Mouse (Mus musculus): ENCODE data around the gene Wfdc1. TPM values are rescaled to one million over a fixed set of nuclear protein-coding genes. Genes with fewer than 3 reads are reported as not detected.

The Wfdc1 gene
- 0.25 TPM in 1 of 2 replicates, not detected in the other for polyA plus RNA-seq (2015; fragmentation: Nextera tagmentation; extraction: Ambion mirVana)

- 14% methylated on average over 14 of the region's 14 CpGs for WGBS
- Histone ChIP-seq H3K4me2 (no peak within 1 kb of the TSS), H3K36me3 (no peaks in the 10 kb centered on the region), H3K4me1 (peaks cover 15% of the 10 kb centered on the region), H3K9ac (no peak within 1 kb of the TSS), H3K4me3 (no peak within 1 kb of the TSS), H3K9me3 (no peaks in the 10 kb centered on the region), H3K27ac (no peak within 1 kb of the TSS), H3K27me3 (peaks cover 17% of the 10 kb centered on the region)
- no peak for ATAC-seq (ENCODE audit: insufficient number of reproducible peaks, insufficient read depth, low FRiP score, low TSS enrichment, low read depth)
Measured at GRCm38 (mm10) chr8:119666219-119666951, at the start of gene Wfdc1. Gene Wfdc1 (plus strand): TSS chr8:119666365.

- no peak for ATAC-seq (ENCODE audit: insufficient number of reproducible peaks, insufficient read depth, low FRiP score, low TSS enrichment, low read depth)
- 88% methylated on average over 4 of the region's 4 CpGs for WGBS
Measured at GRCm38 (mm10) chr8:119616811-119617210, 49.4 kb upstream of the Wfdc1 start.

GRCm38 (mm10) chr8:119617586-119617985, 48.6 kb upstream of the Wfdc1 start:
- no peaks in the 10 kb centered on the region for H3K9me3 ChIP-seq
- 91% methylated on average over 5 of the region's 5 CpGs for WGBS
- 0 out of 2 replicates have a peak, but pooled peaks cover 5% of the 10 kb centered on the region for H3K27me3 ChIP-seq

More at GRCm38 (mm10) chr8:119616811-119617210, 49.4 kb upstream of the Wfdc1 start:
- Histone ChIP-seq H3K4me3 (no peak overlapping the region), H3K36me3 (no peaks in the 10 kb centered on the region), H3K27me3 (0 out of 2 replicates have a peak, but pooled peaks cover 5% of the 10 kb centered on the region), H3K4me1 (no peaks in the 10 kb centered on the region), H3K4me2 (no peak overlapping the region), H3K9me3 (no peaks in the 10 kb centered on the region), H3K27ac (no peak overlapping the region), H3K9ac (no peak overlapping the region)

GRCm38 (mm10) chr8:119618887-119619286, 47.3 kb upstream of the Wfdc1 start:
- no peak for ATAC-seq (ENCODE audit: insufficient number of reproducible peaks, insufficient read depth, low FRiP score, low TSS enrichment, low read depth)
- Histone ChIP-seq H3K9ac (no peak overlapping the region), H3K9me3 (no peaks in the 10 kb centered on the region), H3K4me3 (no peak overlapping the region), H3K27me3 (0 out of 2 replicates have a peak, but pooled peaks cover 5% of the 10 kb centered on the region), H3K27ac (no peak overlapping the region), H3K4me1 (no peaks in the 10 kb centered on the region), H3K4me2 (no peak overlapping the region), H3K36me3 (no peaks in the 10 kb centered on the region)
- WGBS = 67% methylated on average over 5 of the region's 5 CpGs

More at GRCm38 (mm10) chr8:119617586-119617985, 48.6 kb upstream of the Wfdc1 start:
- H3K27ac ChIP-seq = no peak overlapping the region
- no peak overlapping the region for H3K4me2 ChIP-seq
- no peaks in the 10 kb centered on the region for H3K36me3 ChIP-seq
- H3K9ac ChIP-seq = no peak overlapping the region
- ATAC-seq (ENCODE audit: insufficient number of reproducible peaks, insufficient read depth, low FRiP score, low TSS enrichment, low read depth) = no peak
- H3K4me1 ChIP-seq = no peaks in the 10 kb centered on the region
- H3K4me3 ChIP-seq = no peak overlapping the region

- WGBS = 74% methylated on average over 6 of the region's 6 CpGs
Measured at GRCm38 (mm10) chr8:119620116-119620840, 45.9 kb upstream of the Wfdc1 start.

GRCm38 (mm10) chr8:119620848-119621465, 45.2 kb upstream of the Wfdc1 start:
- Histone ChIP-seq H3K4me1 (no peaks in the 10 kb centered on the region), H3K4me2 (no peak overlapping the region), H3K27ac (no peak overlapping the region), H3K36me3 (no peaks in the 10 kb centered on the region), H3K9me3 (no peaks in the 10 kb centered on the region), H3K4me3 (no peak overlapping the region), H3K27me3 (no peaks in the 10 kb centered on the region; the same call in 1 of the 2 replicates), H3K9ac (no peak overlapping the region)
- no peak for ATAC-seq (ENCODE audit: insufficient number of reproducible peaks, insufficient read depth, low FRiP score, low TSS enrichment, low read depth)
- WGBS = 86% methylated on average over 14 of the region's 14 CpGs

More at GRCm38 (mm10) chr8:119620116-119620840, 45.9 kb upstream of the Wfdc1 start:
- Histone ChIP-seq H3K4me2 (no peak overlapping the region), H3K27me3 (peaks cover 4% of the 10 kb centered on the region; the same call in 1 of the 2 replicates), H3K27ac (no peak overlapping the region), H3K36me3 (no peaks in the 10 kb centered on the region), H3K9me3 (no peaks in the 10 kb centered on the region), H3K9ac (no peak overlapping the region), H3K4me3 (no peak overlapping the region), H3K4me1 (no peaks in the 10 kb centered on the region)
- no peak for ATAC-seq (ENCODE audit: insufficient number of reproducible peaks, insufficient read depth, low FRiP score, low TSS enrichment, low read depth)

GRCm38 (mm10) chr8:119622555-119622954, 43.6 kb upstream of the Wfdc1 start:
- no peak for ATAC-seq (ENCODE audit: insufficient number of reproducible peaks, insufficient read depth, low FRiP score, low TSS enrichment, low read depth)

GRCm38 (mm10) chr8:119623061-119623460, 43.1 kb upstream of the Wfdc1 start:
- peaks cover 8% of the 10 kb centered on the region for H3K4me1 ChIP-seq
- no peak overlapping the region for H3K4me2 ChIP-seq
- no peak overlapping the region for H3K27ac ChIP-seq
- H3K36me3 ChIP-seq = no peaks in the 10 kb centered on the region
- WGBS = 81% methylated on average over 8 of the region's 8 CpGs
- no peaks in the 10 kb centered on the region; the same call in 1 of the 2 replicates for H3K27me3 ChIP-seq
- no peak overlapping the region for H3K9ac ChIP-seq
- no peak overlapping the region for H3K4me3 ChIP-seq
- ATAC-seq (ENCODE audit: insufficient number of reproducible peaks, insufficient read depth, low FRiP score, low TSS enrichment, low read depth) = no peak
- no peaks in the 10 kb centered on the region for H3K9me3 ChIP-seq

More at GRCm38 (mm10) chr8:119622555-119622954, 43.6 kb upstream of the Wfdc1 start:
- Histone ChIP-seq H3K4me2 (no peak overlapping the region), H3K27ac (no peak overlapping the region), H3K9me3 (no peaks in the 10 kb centered on the region), H3K36me3 (no peaks in the 10 kb centered on the region), H3K27me3 (no peaks in the 10 kb centered on the region; the same call in 1 of the 2 replicates), H3K9ac (no peak overlapping the region), H3K4me3 (no peak overlapping the region), H3K4me1 (peaks cover 3% of the 10 kb centered on the region; the same call in 1 of the 2 replicates)
- WGBS = 28% methylated on average over 4 of the region's 4 CpGs

GRCm38 (mm10) chr8:119623744-119624143, 42.4 kb upstream of the Wfdc1 start:
- Histone ChIP-seq H3K27ac (no peak overlapping the region), H3K9me3 (no peaks in the 10 kb centered on the region), H3K4me2 (no peak overlapping the region), H3K27me3 (no peaks in the 10 kb centered on the region; the same call in 1 of the 2 replicates), H3K36me3 (no peaks in the 10 kb centered on the region), H3K4me1 (peaks cover 9% of the 10 kb centered on the region), H3K4me3 (no peak overlapping the region), H3K9ac (no peak overlapping the region)
- WGBS = 76% methylated on average over 1 of the region's 1 CpGs
- no peak for ATAC-seq (ENCODE audit: insufficient number of reproducible peaks, insufficient read depth, low FRiP score, low TSS enrichment, low read depth)

GRCm38 (mm10) chr8:119624916-119625315, 41.2 kb upstream of the Wfdc1 start:
- Histone ChIP-seq H3K4me3 (no peak overlapping the region), H3K36me3 (no peaks in the 10 kb centered on the region), H3K4me2 (no peak overlapping the region), H3K4me1 (peaks cover 9% of the 10 kb centered on the region), H3K9me3 (no peaks in the 10 kb centered on the region), H3K27me3 (no peaks in the 10 kb centered on the region; the same call in 1 of the 2 replicates), H3K27ac (no peak overlapping the region), H3K9ac (no peak overlapping the region)
- WGBS = 88% methylated on average over 7 of the region's 7 CpGs
- ATAC-seq (ENCODE audit: insufficient number of reproducible peaks, insufficient read depth, low FRiP score, low TSS enrichment, low read depth) = no peak

- H3K4me1 ChIP-seq = peaks cover 9% of the 10 kb centered on the region
- H3K27ac ChIP-seq = no peak overlapping the region
- H3K36me3 ChIP-seq = no peaks in the 10 kb centered on the region
- no peak for ATAC-seq (ENCODE audit: insufficient number of reproducible peaks, insufficient read depth, low FRiP score, low TSS enrichment, low read depth)
- H3K4me2 ChIP-seq = no peak overlapping the region
- H3K9me3 ChIP-seq = no peaks in the 10 kb centered on the region
- H3K9ac ChIP-seq = no peak overlapping the region
- no peak overlapping the region for H3K4me3 ChIP-seq
- H3K27me3 ChIP-seq = no peaks in the 10 kb centered on the region; the same call in 1 of the 2 replicates
- WGBS = 87% methylated on average over 22 of the region's 22 CpGs
Measured at GRCm38 (mm10) chr8:119625788-119626187, 40.4 kb upstream of the Wfdc1 start.

All from embryonic facial prominence, embryonic 13.5 days (tissue).